Mouse (Mus musculus) C2C12 (cell line): ENCODE data around the gene Spryd4.
"Not testable (repeated sequence)": the region's sequence is repeated elsewhere in the genome, so short reads cannot be mapped to it uniquely, and the experiment has no call there.

Source experiments
- CTCF ChIP-seq: IDR thresholded peaks from one replicate; pipeline ENCODE4 v1.5.1; 2011; ENCODE audit not compliant: control insufficient read depth, insufficient read depth, insufficient read length
- MAX ChIP-seq: IDR thresholded peaks from one replicate; pipeline ENCODE4 v1.6.1; 2011; ENCODE audit warnings: mild to moderate bottlenecking, control low read depth
- MYOD1 ChIP-seq: IDR thresholded peaks from one replicate; pipeline ENCODE4 v1.6.1; 2011; ENCODE audit warnings: low read depth; ENCODE audit not compliant: control insufficient read depth, insufficient read length
- MYOG ChIP-seq: IDR thresholded peaks from one replicate; pipeline ENCODE4 v1.6.1; 2011; ENCODE audit not compliant: control insufficient read depth, insufficient read length; ENCODE audit errors: extremely low read depth

DNA sequence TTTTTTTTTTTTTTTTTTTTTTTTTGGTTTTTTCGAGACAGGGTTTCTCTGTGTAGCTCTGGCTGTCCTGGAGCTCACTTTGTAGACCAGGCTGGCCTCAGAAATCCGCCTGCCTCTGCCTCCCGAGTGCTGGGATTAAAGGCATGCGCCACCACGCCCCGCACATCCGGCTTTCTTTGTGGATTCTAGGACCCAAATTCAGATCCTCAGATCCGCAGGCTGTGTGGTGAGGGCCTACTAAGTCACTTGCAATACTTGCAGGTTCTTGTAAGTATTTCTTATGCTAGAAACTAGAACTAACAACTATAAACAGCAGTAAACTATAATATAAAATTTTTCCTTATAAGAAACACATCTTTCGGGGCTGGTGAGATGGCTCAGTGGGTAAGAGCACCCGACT, 40.3 kb downstream of the Spryd4 start:
- TF ChIP-seq CTCF, MYOD1, MYOG, MAX: not testable (repeated sequence)
